Mouse (Mus musculus) v-Abl transformed pro-B cells (cell line): Measurements from ENCODE around the gene Ppbp.
"Not testable (repeated sequence)": the region's sequence is repeated elsewhere in the genome, so short reads cannot be mapped to it uniquely, and the experiment has no call there.

Experiments used
- in situ Hi-C, 2 experiments: fragments of 400-800 bp; cut with MboI; formaldehyde crosslinking; loops; one replicate each; pipeline ENCODE4 v1.15.1; 2025; ENCODE audit not compliant: unreplicated experiment in 2 of 2

Gene Ppbp

DNA sequence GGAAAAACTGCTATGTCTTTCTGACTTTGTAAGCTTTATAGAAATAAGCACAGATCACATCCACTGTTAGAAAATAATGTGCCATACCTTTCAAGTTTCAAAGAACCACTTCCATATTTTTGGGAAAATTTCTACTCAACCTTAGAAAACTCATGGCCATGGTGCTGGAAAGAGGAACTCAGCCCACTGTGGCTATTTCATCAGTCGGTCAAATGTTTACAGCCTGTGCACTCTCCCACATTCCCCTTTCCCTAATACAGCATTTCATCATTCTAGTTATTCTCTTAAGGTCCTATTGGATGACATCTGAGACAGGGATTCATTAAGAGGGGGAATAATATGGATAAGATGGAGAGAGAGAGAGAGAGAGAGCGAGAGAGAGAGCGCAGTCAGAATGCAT is 15.4 kb downstream of the Ppbp start:
- in situ Hi-C loops: no loop called here

DNA sequence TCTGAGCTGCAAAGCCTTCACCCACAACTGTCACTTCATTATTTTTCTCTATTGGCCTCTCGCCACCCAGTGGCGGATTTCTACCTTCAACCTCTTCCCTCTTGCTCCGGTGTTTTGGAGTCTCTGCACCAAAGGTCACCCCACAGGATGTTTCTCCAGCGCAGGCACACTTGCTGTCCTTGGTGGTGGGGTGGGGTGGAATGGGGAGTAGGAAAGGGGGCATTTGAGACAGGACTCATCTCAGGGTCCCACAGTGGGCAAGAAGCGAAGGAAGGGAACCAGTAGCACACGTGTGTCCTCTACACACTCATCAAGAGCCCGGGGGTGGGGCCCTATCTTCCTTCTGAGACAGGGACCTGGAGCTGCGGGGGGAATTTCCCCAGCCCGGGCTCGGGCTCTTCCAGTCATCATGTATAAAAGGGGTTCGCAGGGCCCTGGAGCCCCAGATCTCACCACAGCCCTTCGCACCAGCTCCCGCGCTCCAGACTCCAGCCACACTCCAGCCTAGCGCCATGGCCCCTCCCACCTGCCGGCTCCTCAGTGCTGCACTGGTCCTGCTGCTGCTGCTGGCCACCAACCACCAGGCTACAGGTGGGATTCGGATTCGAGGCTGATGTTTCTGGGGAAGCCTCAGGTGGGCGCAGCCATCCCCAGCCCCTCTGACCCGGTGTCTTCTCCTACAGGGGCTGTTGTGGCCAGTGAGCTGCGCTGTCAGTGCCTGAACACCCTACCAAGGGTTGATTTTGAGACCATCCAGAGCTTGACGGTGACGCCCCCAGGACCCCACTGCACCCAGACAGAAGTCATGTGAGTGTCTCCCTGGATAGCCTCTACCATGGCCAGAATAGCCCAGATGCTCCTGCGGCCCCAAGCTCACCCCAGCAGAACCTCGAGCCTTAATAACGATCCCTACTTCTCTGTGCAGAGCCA is 17.6 kb downstream of the Ppbp start, which contains the start of gene Cxcl3:
Gene Cxcl3, plus strand, starts transcription at position 445 of the 930 bp plus-strand sequence.
- in situ Hi-C loops: loop anchor here in 1 of 2 experiments (5.0 kb wide), 1 partner anchor 124 kb away; no protein-coding TSS in a partner anchor

DNA sequence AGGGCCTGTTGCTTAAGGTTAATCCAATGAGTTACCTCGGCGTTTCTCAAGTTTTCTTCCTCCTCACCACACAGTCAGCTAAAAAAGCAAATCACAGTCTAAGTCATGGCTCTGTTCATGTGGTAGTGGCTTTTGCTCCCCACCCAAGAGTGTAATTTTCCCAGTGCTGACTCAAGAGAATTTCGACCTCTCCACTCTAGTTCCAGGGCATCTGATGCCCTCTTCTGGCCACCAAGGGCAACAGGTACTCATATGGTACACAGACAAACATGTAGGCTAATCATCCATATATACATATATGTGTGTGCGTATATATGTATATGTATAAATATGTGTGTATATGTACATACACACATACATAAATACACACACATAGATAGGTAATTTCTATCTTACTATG is 19.8 kb downstream of the Ppbp start:
- in situ Hi-C loops: loop anchor here in 1 of 2 experiments (5.0 kb wide), 1 partner anchor 126 kb away; no protein-coding TSS in a partner anchor

DNA sequence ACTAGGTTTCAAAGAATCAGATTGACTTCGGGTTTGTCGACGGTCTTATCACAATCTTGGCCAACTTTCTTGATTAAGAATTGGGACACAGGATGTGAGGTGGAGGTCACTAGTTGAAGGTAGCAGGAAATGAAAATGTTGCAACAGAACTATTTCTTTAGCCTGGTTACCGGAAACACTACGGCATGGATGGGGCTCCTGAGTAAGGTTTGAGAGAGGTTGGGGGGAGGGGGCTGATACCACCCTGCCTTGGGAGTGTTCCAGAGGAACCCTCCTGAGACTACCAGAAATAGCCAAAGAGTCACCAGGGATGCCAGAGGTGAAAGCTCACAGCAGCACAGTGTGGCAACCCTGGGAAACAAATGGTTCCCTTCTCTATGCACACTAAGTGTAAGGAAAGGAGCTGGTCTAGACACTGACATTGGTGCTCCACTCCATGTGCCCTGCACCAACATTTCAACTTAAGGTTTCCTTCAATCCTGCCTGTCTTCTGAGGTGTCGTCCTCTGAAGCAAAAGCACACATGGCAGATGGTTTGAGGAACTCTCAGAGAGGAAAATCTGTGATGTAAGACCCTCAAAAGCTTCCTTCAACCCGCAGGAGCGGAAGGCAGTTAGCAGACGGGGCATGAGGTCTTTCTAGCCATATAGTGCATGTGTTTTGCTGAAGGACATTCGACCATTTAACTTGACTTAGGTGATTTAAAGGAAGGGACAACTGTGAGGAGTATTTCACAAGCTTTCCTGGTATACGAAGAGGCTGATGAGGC is 21.2 kb downstream of the Ppbp start:
- in situ Hi-C loops: loop anchor here (5.0 kb wide), 1 partner anchor 127 kb away; no protein-coding TSS in a partner anchor

DNA sequence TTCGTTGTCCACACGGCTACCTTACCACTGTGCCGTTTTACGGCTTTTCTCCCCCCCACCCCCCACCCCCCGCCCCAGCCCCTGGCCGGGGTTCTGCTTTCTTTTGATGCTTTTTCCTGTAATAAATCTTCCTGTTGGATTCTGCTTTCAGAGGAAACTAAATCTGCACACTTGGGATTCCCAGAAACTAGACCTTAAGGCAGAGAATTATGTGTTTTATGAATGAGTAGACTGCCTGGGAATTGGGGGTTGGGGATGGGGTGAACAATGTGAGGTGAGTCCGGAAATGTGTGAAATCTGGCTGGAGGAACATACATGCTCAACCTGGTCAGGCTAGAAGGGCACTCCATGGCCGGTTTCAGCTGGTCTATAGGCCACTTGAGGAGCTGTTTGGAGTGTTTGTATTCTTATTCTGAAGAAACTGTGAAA is 21.8 kb downstream of the Ppbp start:
- in situ Hi-C loops: loop anchor here in 1 of 2 experiments (5.0 kb wide), 1 partner anchor 128 kb away; no protein-coding TSS in a partner anchor

DNA sequence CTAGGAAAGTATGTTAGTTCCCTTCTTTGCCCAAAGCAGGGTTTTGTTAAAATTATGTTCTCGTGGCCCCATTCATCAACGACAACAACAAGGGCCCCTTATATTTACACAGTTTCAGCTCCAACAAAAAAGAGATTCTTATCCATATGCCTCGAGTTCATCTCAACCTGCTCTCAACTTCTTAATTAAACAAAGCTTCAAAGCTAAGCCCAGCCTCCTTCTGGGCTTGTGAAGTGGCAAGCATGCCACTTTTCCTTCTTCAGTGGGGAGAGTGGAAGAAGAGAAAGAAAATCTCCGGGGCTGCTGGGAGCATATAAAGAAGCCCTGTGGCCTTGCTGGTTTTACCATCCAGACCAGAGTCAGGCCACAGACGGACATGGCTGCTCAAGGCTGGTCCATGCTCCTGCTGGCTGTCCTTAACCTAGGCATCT is 25.9 kb downstream of the Ppbp start, which contains the start of gene Cxcl15:
Gene Cxcl15, plus strand, starts transcription at position 340 of the 431 bp plus-strand sequence.
- in situ Hi-C loops: loop anchor here in 1 of 2 experiments (5.0 kb wide), 1 partner anchor 132 kb away; no protein-coding TSS in a partner anchor

DNA sequence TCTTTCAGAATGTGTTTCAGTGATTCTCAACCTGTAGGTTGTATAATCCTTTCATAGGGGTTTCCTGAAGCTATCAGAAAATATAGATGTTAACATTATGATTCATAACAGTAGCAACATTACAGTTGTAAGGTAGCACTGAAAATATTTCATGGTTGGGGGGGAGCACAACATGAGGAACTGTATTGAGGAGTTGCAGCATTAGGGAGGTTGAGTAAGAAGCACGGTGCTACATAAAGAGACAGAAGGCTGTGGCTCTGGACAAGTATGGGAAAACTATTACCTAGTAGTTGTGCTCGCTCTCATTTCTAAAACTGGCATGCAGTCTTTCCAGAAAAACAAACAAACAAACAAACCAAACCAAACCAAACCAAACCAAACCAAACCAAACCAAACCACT is 27.1 kb downstream of the Ppbp start:
- in situ Hi-C loops: not testable (repeated sequence)

DNA sequence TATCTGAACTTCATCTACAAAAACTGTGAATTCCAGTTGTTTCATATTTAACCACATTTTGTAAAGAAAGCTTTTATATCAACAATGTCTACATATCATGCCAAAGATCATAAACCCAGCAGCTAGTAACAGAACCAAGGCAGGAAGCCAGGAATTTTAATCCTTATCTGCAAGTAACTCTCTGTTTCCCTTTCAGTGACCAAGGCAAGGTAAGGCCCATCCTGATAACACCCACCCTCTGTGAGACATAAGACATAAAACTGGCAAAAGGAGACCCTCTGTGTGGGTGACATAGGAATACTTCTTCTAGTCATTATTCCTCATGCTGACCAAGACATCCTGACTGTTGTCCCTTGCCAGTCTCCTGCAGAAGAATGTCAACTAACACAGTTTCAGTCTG is 36.3 kb downstream of the Ppbp start:
- in situ Hi-C loops: no loop called here

DNA sequence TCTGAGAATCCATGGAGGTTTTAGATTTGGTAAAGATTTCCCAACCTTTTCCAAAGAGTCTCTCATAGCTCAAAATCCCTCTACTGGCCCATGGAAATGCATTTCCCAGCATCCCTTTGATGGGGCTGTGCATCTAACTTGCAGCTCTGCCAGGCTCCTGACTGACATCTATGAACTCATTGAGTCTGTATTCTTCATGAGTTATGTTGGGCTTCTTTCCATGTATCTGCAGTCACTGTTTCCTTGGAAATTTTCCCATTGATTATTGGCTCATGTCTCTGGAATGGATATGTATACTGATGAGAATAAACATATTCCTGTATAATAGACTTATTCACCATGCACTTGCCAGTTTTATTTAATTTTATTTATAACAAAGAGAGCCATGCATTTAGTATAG is 37.7 kb downstream of the Ppbp start:
- in situ Hi-C loops: no loop called here

DNA sequence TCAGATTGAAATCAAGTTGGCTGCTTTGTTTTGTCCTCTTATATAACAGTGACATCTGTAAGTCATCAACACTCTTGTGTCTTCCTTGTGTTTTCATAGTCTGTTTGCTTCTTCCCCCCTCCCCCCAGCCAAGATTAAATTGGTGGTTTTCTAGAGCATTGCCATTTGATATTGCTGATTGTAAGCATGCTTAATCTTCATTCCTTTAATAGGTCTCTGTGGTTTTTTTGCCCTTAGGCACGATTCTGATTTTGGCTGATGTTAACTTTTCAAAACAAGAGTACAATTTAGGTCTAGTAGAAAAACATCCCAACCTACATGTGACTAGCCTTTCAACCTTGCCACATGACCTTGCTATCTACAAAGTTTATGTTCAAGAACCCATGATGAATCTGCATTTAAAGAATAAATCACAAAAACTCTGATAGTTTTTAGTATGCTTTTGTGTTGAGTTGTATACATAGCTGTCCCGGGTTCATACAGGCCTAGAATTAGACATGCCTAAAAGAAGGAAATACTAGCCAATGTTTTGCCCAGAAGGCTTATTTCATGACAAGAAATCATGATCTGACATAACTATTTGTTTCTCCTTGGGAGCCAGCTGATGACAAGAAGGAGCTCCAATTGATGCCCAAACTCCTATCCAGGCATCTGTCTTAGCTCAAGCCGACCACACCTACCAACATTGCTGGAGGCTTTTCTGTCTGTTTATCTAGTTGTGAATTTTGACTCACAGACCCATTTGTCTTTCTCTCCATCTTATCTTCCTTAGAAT is 39.0 kb downstream of the Ppbp start:
- in situ Hi-C loops: no loop called here
